Mouse (Mus musculus): ENCODE results near the gene Brinp3. TPM values are rescaled to one million over a fixed set of nuclear protein-coding genes. Genes with fewer than 3 reads are reported as not detected.
A peak's percentile ranks its signal among the peaks of the same experiment; 100 is the strongest.

Brinp3 gene
- 1.1 TPM for polyA plus RNA-seq (2012; fragmentation: generic; extraction: Trizol)
- long read RNA-seq, experiment 1, full-length matches to known transcripts = 33 of 93 reads
- long read RNA-seq, experiment 1, partial matches to known transcripts = 18 of 93 reads
- long read RNA-seq, experiment 1, other reads (novel, unspliced or antisense) = 42 of 93 reads
- long read RNA-seq, experiment 2, full-length matches to known transcripts = 159 of 344 reads
- long read RNA-seq, experiment 2, partial matches to known transcripts = 43 of 344 reads
- long read RNA-seq, experiment 2, other reads (novel, unspliced or antisense) = 142 of 344 reads

- Histone ChIP-seq H3ac (ENCODE audit: control insufficient read depth, insufficient read length, low read depth) (peak within 1 kb of the TSS; percentile 12), H3K79me2 (ENCODE audit: control insufficient read depth, insufficient read depth) (no peaks in the 10 kb centered on the region), H3K4me3 (ENCODE audit: insufficient read depth, poor library complexity, severe bottlenecking) (no peak within 1 kb of the TSS), H3K36me3 (ENCODE audit: control insufficient read depth, insufficient read depth) (no peaks in the 10 kb centered on the region), H3K79me3 (ENCODE audit: low read depth) (no peaks in the 10 kb centered on the region), H3K27me3 (ENCODE audit: control insufficient read depth, insufficient read depth, insufficient read length) (no peaks in the 10 kb centered on the region)
- TF ChIP-seq FOSL1 (IDR thresholded peaks at IDR 0.05; ENCODE audit: insufficient read depth, low read length, poor library complexity, severe bottlenecking) (no peak), MAX (IDR thresholded peaks at IDR 0.05) (no peak), MYOG (IDR thresholded peaks at IDR 0.05; ENCODE audit: control insufficient read depth, extremely low read depth, insufficient read length) (no peak)
These were observed at the start of gene Brinp3 for GRCm38 (mm10) chr1:146494681-146495331. Gene Brinp3, plus strand, starts transcription at chr1:146494760.

- Histone ChIP-seq H3ac (ENCODE audit: control insufficient read depth, insufficient read length, low read depth) (no peak overlapping the region), H3K27me3 (ENCODE audit: control insufficient read depth, insufficient read depth, insufficient read length) (no peaks in the 10 kb centered on the region)
These were observed 339 bp upstream of the Brinp3 start for GRCm38 (mm10) chr1:146494221-146494620.

GRCm38 (mm10) chr1:146495386-146495785 is 826 bp downstream of the Brinp3 start:
- TF ChIP-seq CEBPB (IDR thresholded peaks at IDR 0.05; ENCODE audit: low read depth) = no peak
- no peak for TF ChIP-seq MAX (IDR thresholded peaks at IDR 0.05)
- TF ChIP-seq FOSL1 (IDR thresholded peaks at IDR 0.05; ENCODE audit: insufficient read depth, low read length, poor library complexity, severe bottlenecking) = no peak
- TF ChIP-seq MYOD1 (IDR thresholded peaks at IDR 0.05; ENCODE audit: control insufficient read depth, insufficient read length, low read depth) = no peak
- TF ChIP-seq MYOG (IDR thresholded peaks at IDR 0.05; ENCODE audit: control insufficient read depth, extremely low read depth, insufficient read length) = no peak
- TF ChIP-seq CTCF (IDR thresholded peaks at IDR 0.05; ENCODE audit: control insufficient read depth, insufficient read depth, insufficient read length) = no peak
- no peak for TF ChIP-seq USF1 (IDR thresholded peaks at IDR 0.05; ENCODE audit: low read depth)
- Histone ChIP-seq H3K4me3 (ENCODE audit: insufficient read depth, poor library complexity, severe bottlenecking) (no peak overlapping the region), H3K36me3 (ENCODE audit: control insufficient read depth, insufficient read depth) (no peaks in the 10 kb centered on the region), H3K27me3 (ENCODE audit: control insufficient read depth, insufficient read depth, insufficient read length) (no peaks in the 10 kb centered on the region), H3K79me3 (ENCODE audit: low read depth) (no peaks in the 10 kb centered on the region), H3K79me2 (ENCODE audit: control insufficient read depth, insufficient read depth) (no peaks in the 10 kb centered on the region), H3ac (ENCODE audit: control insufficient read depth, insufficient read length, low read depth) (no peak overlapping the region)

More at GRCm38 (mm10) chr1:146494221-146494620, 339 bp upstream of the Brinp3 start:
- H3K4me3 ChIP-seq (ENCODE audit: insufficient read depth, poor library complexity, severe bottlenecking) = no peak overlapping the region
- TF ChIP-seq USF1 (IDR thresholded peaks at IDR 0.05; ENCODE audit: low read depth) (no peak), MYOD1 (IDR thresholded peaks at IDR 0.05; ENCODE audit: control insufficient read depth, insufficient read length, low read depth) (no peak), MAX (IDR thresholded peaks at IDR 0.05) (no peak), MYOG (IDR thresholded peaks at IDR 0.05; ENCODE audit: control insufficient read depth, extremely low read depth, insufficient read length) (no peak), FOSL1 (IDR thresholded peaks at IDR 0.05; ENCODE audit: insufficient read depth, low read length, poor library complexity, severe bottlenecking) (no peak), CTCF (IDR thresholded peaks at IDR 0.05; ENCODE audit: control insufficient read depth, insufficient read depth, insufficient read length) (no peak), CEBPB (IDR thresholded peaks at IDR 0.05; ENCODE audit: low read depth) (no peak)
- no peaks in the 10 kb centered on the region for H3K79me3 ChIP-seq (ENCODE audit: low read depth)
- H3K36me3 ChIP-seq (ENCODE audit: control insufficient read depth, insufficient read depth) = no peaks in the 10 kb centered on the region
- H3K79me2 ChIP-seq (ENCODE audit: control insufficient read depth, insufficient read depth) = no peaks in the 10 kb centered on the region

GRCm38 (mm10) chr1:146497381-146498081 is 3.0 kb downstream of the Brinp3 start:
- H3K4me3 ChIP-seq (ENCODE audit: insufficient read depth, poor library complexity, severe bottlenecking) = no peak overlapping the region
- H3K27me3 ChIP-seq (ENCODE audit: control insufficient read depth, insufficient read depth, insufficient read length) = no peaks in the 10 kb centered on the region
- H3K79me3 ChIP-seq (ENCODE audit: low read depth) = no peaks in the 10 kb centered on the region
- no peaks in the 10 kb centered on the region for H3K79me2 ChIP-seq (ENCODE audit: control insufficient read depth, insufficient read depth)
- H3ac ChIP-seq (ENCODE audit: control insufficient read depth, insufficient read length, low read depth) = peak overlapping the region; percentile 32
- TF ChIP-seq CEBPB (IDR thresholded peaks at IDR 0.05; ENCODE audit: low read depth) (peak; percentile 16), FOSL1 (IDR thresholded peaks at IDR 0.05; ENCODE audit: insufficient read depth, low read length, poor library complexity, severe bottlenecking) (no peak), CTCF (IDR thresholded peaks at IDR 0.05; ENCODE audit: control insufficient read depth, insufficient read depth, insufficient read length) (no peak), USF1 (IDR thresholded peaks at IDR 0.05; ENCODE audit: low read depth) (no peak)
- H3K36me3 ChIP-seq (ENCODE audit: control insufficient read depth, insufficient read depth) = no peaks in the 10 kb centered on the region

GRCm38 (mm10) chr1:146498085-146498779 is 3.7 kb downstream of the Brinp3 start:
- Histone ChIP-seq H3K79me3 (ENCODE audit: low read depth) (no peaks in the 10 kb centered on the region), H3K36me3 (ENCODE audit: control insufficient read depth, insufficient read depth) (no peaks in the 10 kb centered on the region), H3ac (ENCODE audit: control insufficient read depth, insufficient read length, low read depth) (no peak overlapping the region), H3K27me3 (ENCODE audit: control insufficient read depth, insufficient read depth, insufficient read length) (no peaks in the 10 kb centered on the region), H3K79me2 (ENCODE audit: control insufficient read depth, insufficient read depth) (no peaks in the 10 kb centered on the region), H3K4me3 (ENCODE audit: insufficient read depth, poor library complexity, severe bottlenecking) (no peak overlapping the region)
- TF ChIP-seq USF1 (IDR thresholded peaks at IDR 0.05; ENCODE audit: low read depth) (no peak), MYOD1 (IDR thresholded peaks at IDR 0.05; ENCODE audit: control insufficient read depth, insufficient read length, low read depth) (no peak), CEBPB (IDR thresholded peaks at IDR 0.05; ENCODE audit: low read depth) (no peak), MYOG (IDR thresholded peaks at IDR 0.05; ENCODE audit: control insufficient read depth, extremely low read depth, insufficient read length) (no peak), CTCF (IDR thresholded peaks at IDR 0.05; ENCODE audit: control insufficient read depth, insufficient read depth, insufficient read length) (no peak), MAX (IDR thresholded peaks at IDR 0.05) (no peak), FOSL1 (IDR thresholded peaks at IDR 0.05; ENCODE audit: insufficient read depth, low read length, poor library complexity, severe bottlenecking) (no peak)

All from C2C12 (cell line).